Mouse (Mus musculus) erythroblast, embryonic 14.5 days (primary cell): ENCODE measurements around the gene Osm. TPM values are rescaled to one million over a fixed set of nuclear protein-coding genes. Genes with fewer than 3 reads are reported as not detected.

Source experiments
- H3K27me3 ChIP-seq: 2 replicates; pipeline ENCODE4 v1.6.1; 2012; ENCODE audit warnings: inconsistent platforms; ENCODE audit not compliant: control insufficient read depth
- H3K36me3 ChIP-seq: 2 replicates; pipeline ENCODE4 v1.6.1; 2012; ENCODE audit warnings: mild to moderate bottlenecking, inconsistent platforms; ENCODE audit not compliant: control insufficient read depth
- H3K4me1 ChIP-seq: 2 replicates; pipeline ENCODE4 v1.6.1; 2012; ENCODE audit warnings: inconsistent platforms; ENCODE audit not compliant: control insufficient read depth
- H3K4me3 ChIP-seq: replicated peaks from 2 replicates; pipeline ENCODE3; 2012; ENCODE audit warnings: moderate library complexity, mild to moderate bottlenecking, inconsistent platforms
- H3K9me3 ChIP-seq: 2 replicates; pipeline ENCODE4 v1.6.1; 2012; ENCODE audit warnings: low read length, inconsistent platforms, mixed read lengths; ENCODE audit not compliant: control insufficient read depth
- GATA1 ChIP-seq: IDR thresholded peaks from 2 replicates; pipeline ENCODE4 v1.6.1; 2012; ENCODE audit warnings: low read length, inconsistent platforms, mixed read lengths
- TAL1 ChIP-seq: IDR thresholded peaks from 3 replicates; pipeline ENCODE4 v1.6.1; 2012; ENCODE audit warnings: low read length, inconsistent platforms, mixed read lengths
- polyA plus RNA-seq: library from polyadenylated mRNA; stranded (reverse); fragments of >175 nt; gene quantifications from 2 replicates; pipeline ENCODE4 v1.2.3, GENCODE M21; 2012

The Osm gene
- polyA plus RNA-seq, 1 experiment: 0.44 TPM

DNA sequence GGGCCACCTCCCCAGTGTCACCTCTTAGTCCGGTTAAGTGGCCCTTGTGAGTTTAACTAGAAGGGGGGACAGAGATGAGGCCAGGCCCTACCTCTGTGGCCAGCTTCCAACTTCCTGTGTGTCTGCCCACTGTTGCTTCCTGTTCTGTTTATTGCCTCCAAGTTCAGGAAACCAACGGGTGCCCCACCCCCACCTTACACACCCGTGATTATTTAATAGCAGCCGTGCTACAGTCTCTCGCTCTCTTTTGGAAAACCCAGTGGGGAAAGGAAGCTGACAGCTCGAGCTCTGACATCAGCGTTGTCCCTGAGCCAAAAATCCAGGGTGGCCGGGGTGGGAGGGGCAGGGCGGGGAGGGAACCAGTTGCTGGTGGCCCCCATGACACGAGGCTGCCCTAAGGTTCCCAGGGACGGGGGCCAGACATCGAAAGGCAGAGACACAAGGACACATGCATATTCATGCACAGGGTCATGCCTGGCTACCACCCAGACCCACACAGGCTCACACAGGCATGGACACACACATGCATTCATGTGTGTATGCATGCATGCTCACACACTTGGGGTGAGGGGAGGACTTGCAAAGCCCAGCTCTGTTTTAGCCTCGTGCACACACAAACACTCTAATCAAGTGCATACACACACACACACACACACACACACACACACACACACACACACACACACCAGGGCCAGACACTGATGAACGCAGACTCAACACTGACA, 24.4 kb downstream of the Osm start:
- Histone ChIP-seq H3K27me3 (peaks cover 26% of the 10 kb centered on the region), H3K4me1 (peaks cover 18% of the 10 kb centered on the region), H3K36me3 (no peaks in the 10 kb centered on the region), H3K4me3 (no peak overlapping the region), H3K9me3 (no peaks in the 10 kb centered on the region)
- TF ChIP-seq TAL1 (no peak), GATA1 (no peak)

DNA sequence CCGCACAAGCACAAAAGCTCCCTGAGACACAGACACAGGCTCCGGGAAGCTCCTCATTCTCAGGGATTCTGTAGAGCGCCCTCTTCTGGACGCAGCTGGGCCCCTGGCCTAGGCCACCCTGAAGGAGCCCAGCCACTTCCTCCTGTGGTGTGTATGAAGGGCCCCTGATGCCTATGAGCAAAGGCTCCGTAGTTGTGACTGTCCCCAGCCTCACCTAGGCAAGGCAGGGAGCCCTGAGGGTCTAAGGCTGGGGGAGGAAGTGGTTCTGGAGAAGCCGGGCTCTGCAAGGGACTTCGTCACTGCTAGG, 24.9 kb downstream of the Osm start:
- H3K4me1 ChIP-seq: peaks cover 18% of the 10 kb centered on the region
- H3K27me3 ChIP-seq: peaks cover 31% of the 10 kb centered on the region
- no peaks in the 10 kb centered on the region for H3K9me3 ChIP-seq
- no peak for TF ChIP-seq TAL1
- no peak for TF ChIP-seq GATA1
- H3K4me3 ChIP-seq: no peak overlapping the region
- H3K36me3 ChIP-seq: no peaks in the 10 kb centered on the region

DNA sequence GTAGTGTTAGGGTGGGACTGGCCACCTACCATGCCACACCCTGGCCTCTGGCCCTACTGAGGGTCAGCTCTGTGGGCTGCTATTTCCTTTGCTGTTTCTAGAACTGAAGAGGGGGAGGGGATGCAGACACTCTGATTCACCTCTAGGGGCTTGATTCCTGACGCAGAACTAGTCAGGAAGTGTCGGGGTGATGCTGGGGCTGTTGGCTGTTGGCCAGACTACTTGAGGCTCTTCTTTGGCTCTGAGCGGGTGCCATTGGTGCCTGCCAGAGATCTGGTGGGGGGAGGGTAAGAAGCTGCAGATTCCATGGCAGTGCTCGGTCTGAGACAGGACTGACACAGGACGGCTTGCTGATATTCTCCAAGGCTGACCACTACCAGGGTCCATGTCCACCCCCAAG, 25.7 kb downstream of the Osm start:
- H3K4me1 ChIP-seq: peaks cover 18% of the 10 kb centered on the region
- TF ChIP-seq GATA1 (no peak), TAL1 (no peak)

DNA sequence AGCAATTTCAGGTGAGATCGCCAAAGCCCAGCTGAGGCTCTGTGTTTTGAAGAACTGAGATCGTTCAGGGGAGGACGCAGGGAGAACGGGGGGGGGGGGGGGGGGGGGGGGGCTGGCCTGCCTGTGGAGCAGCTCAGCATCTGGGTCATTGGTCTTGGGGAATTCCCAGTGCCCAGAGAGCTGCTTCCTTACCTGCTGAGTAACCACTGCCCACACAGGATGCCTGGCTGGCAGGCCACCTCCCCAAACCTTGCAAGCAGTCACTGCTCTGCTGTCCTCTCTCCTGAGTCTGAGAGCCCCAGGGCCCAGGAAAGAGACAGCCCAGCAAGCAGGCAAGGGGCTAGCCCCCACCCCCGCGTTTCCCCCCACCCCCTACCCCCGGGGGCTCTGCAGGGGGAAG, 26.6 kb downstream of the Osm start:
- Histone ChIP-seq H3K36me3 (no peaks in the 10 kb centered on the region), H3K4me1 (peaks cover 13% of the 10 kb centered on the region), H3K4me3 (no peak overlapping the region), H3K9me3 (no peaks in the 10 kb centered on the region), H3K27me3 (peaks cover 48% of the 10 kb centered on the region)
- TF ChIP-seq GATA1 (no peak), TAL1 (no peak)

More for the DNA sequence above, 25.7 kb downstream of the Osm start:
- peaks cover 40% of the 10 kb centered on the region for H3K27me3 ChIP-seq
- no peaks in the 10 kb centered on the region for H3K36me3 ChIP-seq
- H3K4me3 ChIP-seq: no peak overlapping the region
- no peaks in the 10 kb centered on the region for H3K9me3 ChIP-seq

DNA sequence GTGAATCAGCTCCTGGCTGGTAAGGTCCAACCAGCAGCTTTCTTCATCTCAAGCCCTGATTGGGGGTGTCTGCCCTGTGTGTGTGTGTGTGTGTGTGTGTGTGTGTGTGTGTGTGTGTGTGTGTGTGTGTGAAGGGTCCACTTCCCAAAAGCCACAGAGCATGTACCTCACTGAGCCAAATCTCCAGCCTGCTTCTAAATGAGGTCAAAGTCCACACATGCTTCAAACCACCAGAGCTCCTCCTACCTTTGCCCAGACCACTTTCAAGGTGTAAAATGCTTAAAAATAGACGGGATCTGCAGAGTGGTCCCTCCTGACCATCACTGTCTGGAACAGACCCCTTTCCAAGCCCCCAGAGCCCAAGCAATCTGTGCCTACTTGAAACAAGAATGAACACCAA, 27.1 kb downstream of the Osm start:
- H3K4me1 ChIP-seq: peaks cover 13% of the 10 kb centered on the region
- H3K27me3 ChIP-seq: peaks cover 53% of the 10 kb centered on the region

DNA sequence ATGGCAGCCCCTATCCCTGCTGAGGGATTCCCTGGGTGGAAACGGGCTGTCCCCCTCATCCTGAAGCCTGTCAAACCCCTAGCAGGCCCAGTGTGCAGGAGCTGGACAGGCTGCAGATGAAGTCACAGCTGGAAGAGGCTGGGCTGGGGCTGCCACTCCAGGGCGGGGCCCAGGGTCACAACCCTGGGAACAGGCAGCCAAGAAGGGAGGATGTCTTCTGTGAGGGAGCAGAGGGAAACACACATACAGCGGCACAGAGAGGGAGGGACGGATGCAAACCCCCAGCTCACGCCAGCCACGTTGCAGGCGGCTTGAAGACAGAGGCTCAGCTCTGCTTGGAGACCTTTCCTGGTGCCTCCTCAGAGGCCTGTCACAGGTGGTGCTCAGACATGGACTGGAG, 27.8 kb downstream of the Osm start:
- Histone ChIP-seq H3K4me1 (peaks cover 8% of the 10 kb centered on the region), H3K4me3 (no peak overlapping the region), H3K36me3 (no peaks in the 10 kb centered on the region), H3K9me3 (no peaks in the 10 kb centered on the region), H3K27me3 (peaks cover 61% of the 10 kb centered on the region)
- TF ChIP-seq TAL1 (no peak), GATA1 (no peak)

More for the DNA sequence above, 27.1 kb downstream of the Osm start:
- TF ChIP-seq TAL1: no peak
- no peak for TF ChIP-seq GATA1
- no peaks in the 10 kb centered on the region for H3K9me3 ChIP-seq
- H3K36me3 ChIP-seq: no peaks in the 10 kb centered on the region
- H3K4me3 ChIP-seq: no peak overlapping the region

DNA sequence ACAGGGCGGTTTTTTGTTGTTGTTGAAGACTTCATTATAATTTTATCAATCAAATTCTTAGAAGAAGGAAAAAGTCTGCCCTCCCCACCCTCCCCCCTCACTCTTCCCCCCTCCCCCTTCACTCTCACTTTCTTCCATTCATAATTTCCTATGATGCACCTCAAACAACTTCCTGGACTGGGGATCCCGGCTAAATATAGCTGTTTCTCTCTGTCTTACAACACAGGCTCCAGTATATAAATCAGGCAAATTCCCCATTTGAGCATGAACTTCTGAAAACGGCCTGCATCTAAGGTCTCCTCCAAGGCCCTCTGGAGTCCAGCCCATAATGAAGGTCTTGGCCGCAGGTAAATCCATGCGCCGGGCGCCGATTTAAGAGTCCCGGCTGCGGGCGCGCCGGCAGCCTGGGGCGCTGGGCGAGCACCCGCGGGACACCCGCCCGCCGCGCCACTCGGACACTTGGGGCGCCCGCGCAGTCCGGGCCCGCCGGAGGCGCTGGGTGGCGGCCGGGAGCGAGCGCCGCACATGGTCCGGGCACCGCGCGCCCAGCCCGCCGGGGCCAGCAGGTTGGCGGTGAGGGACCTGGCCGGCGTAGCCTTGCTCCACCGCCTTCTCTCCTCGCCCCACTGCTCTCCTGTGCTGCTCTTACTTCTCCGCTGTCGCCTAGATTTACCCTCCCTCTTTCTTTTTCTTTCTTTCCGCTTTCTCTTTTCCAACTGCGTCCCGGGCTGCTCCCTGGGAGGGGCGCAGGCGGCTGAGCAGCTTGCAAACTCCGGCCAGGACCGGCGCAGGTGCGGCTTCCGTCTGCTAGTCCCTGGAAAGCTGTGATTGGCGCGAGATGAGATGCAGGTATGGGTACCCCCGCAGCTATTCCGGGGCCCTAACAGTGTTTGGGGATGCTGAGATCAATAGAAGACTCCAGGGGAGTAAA, 30.3 kb downstream of the Osm start:
- H3K36me3 ChIP-seq: no peaks in the 10 kb centered on the region
- no peaks in the 10 kb centered on the region for H3K4me1 ChIP-seq
- peak overlapping the region; percentile 34 for H3K4me3 ChIP-seq
- peaks cover 71% of the 10 kb centered on the region for H3K27me3 ChIP-seq
- TF ChIP-seq GATA1 (no peak), TAL1 (no peak)
- no peaks in the 10 kb centered on the region for H3K9me3 ChIP-seq

DNA sequence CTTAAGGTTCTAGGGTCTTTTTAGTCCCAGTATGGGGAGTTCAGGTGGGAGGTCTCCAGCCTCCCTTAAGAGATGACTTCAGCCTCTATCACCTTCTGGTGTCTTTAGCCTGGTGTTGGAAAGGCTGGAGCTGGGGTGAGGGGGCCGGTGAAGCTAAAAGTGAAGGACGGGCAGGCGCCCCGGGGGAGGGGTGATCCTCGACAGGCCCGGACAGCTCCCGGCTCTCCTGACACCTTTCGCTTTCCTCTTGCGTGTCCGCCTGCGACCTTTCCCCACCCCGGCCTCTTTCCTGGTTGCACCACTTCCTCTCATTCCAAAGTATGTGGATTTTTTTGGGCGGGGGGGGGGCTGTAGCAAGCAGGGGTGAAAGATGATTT, 31.0 kb downstream of the Osm start:
- Histone ChIP-seq H3K27me3 (peaks cover 71% of the 10 kb centered on the region), H3K9me3 (no peaks in the 10 kb centered on the region), H3K4me1 (no peaks in the 10 kb centered on the region), H3K36me3 (no peaks in the 10 kb centered on the region), H3K4me3 (no peak overlapping the region)
- TF ChIP-seq TAL1: no peak
- no peak for TF ChIP-seq GATA1

DNA sequence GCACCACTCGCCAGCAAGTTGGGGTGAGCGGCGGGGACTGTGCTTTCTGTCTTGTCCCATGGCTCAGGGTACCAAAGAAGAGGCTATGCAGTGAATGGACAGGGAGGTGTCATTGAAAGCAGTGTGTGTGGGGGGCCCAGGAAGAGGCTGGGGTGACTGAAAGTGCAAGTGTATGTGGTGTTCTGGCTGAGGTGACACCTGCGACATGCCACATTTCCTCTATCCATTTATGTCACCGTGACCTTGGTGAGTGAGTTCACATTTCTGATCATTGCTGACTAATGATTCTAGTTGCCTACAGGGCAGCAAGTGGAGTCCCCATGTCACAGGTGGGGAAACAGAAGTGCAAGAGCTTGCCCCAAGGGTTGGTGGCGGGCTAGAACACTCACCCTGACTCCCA, 32.3 kb downstream of the Osm start:
- Histone ChIP-seq H3K4me3 (no peak overlapping the region), H3K27me3 (peaks cover 69% of the 10 kb centered on the region), H3K9me3 (no peaks in the 10 kb centered on the region), H3K4me1 (no peaks in the 10 kb centered on the region), H3K36me3 (no peaks in the 10 kb centered on the region)
- TF ChIP-seq GATA1 (no peak), TAL1 (no peak)
